Mouse (Mus musculus) spleen, postnatal 4 days (tissue): ENCODE results near the gene Paf1.

Source experiments
- DNase-seq, 2 experiments: peaks; one replicate each; pipeline ENCODE4 v3.0.0; 2022; ENCODE audit warnings: low spot score in 2 of 2

Paf1 gene

GRCm38 (mm10) chr7:28392429-28393271, at the start of gene Paf1, which contains the start of gene Med29:
TSS of gene Paf1 (plus strand) at chr7:28392951.
TSS of gene Med29 (minus strand) at chr7:28392708.
- peak; percentile 96 for DNase-seq

- DNase-seq, result peak; percentile 72 to 90
Observed at GRCm38 (mm10) chr7:28344637-28345036, 48.1 kb upstream of the Paf1 start.

GRCm38 (mm10) chr7:28347746-28348145, 45.0 kb upstream of the Paf1 start:
- DNase-seq, result no peak

- DNase-seq, result no peak
Observed at GRCm38 (mm10) chr7:28348601-28349000, 44.1 kb upstream of the Paf1 start.

- DNase-seq, result peak; percentile 99 to 100
Observed at GRCm38 (mm10) chr7:28350155-28350883, 42.4 kb upstream of the Paf1 start, which contains the start of gene Rps16. TSS of gene Rps16 (plus strand) at chr7:28350652.

GRCm38 (mm10) chr7:28351676-28352191, 41.0 kb upstream of the Paf1 start:
- no peak for DNase-seq

GRCm38 (mm10) chr7:28353267-28353666, 39.5 kb upstream of the Paf1 start:
- DNase-seq, result no peak

GRCm38 (mm10) chr7:28354113-28354581, 38.6 kb upstream of the Paf1 start:
- no peak for DNase-seq

- DNase-seq, result no peak
Observed at GRCm38 (mm10) chr7:28354596-28354995, 38.2 kb upstream of the Paf1 start.

- DNase-seq, result no peak
Observed at GRCm38 (mm10) chr7:28355221-28355620, 37.5 kb upstream of the Paf1 start.

- DNase-seq, result no peak
Observed at GRCm38 (mm10) chr7:28356981-28357380, 35.8 kb upstream of the Paf1 start.

GRCm38 (mm10) chr7:28357984-28358383, 34.8 kb upstream of the Paf1 start:
- DNase-seq, result no peak

- no peak for DNase-seq
Observed at GRCm38 (mm10) chr7:28358431-28358830, 34.3 kb upstream of the Paf1 start.

- peak in 1 of 2 experiments; percentile 61 for DNase-seq
Observed at GRCm38 (mm10) chr7:28359854-28360253, 32.9 kb upstream of the Paf1 start.

GRCm38 (mm10) chr7:28360291-28360690, 32.5 kb upstream of the Paf1 start:
- no peak for DNase-seq

- no peak for DNase-seq
Observed at GRCm38 (mm10) chr7:28361647-28362341, 31.0 kb upstream of the Paf1 start.

- no peak for DNase-seq
Observed at GRCm38 (mm10) chr7:28362441-28363060, 30.2 kb upstream of the Paf1 start.

- DNase-seq, result no peak
Observed at GRCm38 (mm10) chr7:28367663-28368275, 25.0 kb upstream of the Paf1 start.

- DNase-seq, result no peak
Observed at GRCm38 (mm10) chr7:28368276-28368920, 24.4 kb upstream of the Paf1 start.

- DNase-seq, result peak in 1 of 2 experiments; percentile 67
Observed at GRCm38 (mm10) chr7:28370051-28370450, 22.7 kb upstream of the Paf1 start.
